Mouse (Mus musculus) olfactory bulb, adult 2 months (tissue): ENCODE measurements around the gene Vmn2r75. TPM values are rescaled to one million over a fixed set of nuclear protein-coding genes. Genes with fewer than 3 reads are reported as not detected.
"Not testable (repeated sequence)": the region's sequence is repeated elsewhere in the genome, so short reads cannot be mapped to it uniquely, and the experiment has no call there.

Experiments
- H3K27ac ChIP-seq: fragments of 200-500 bp; 2 replicates; pipeline ENCODE4 v1.5.1; 2012; ENCODE audit warnings: low read depth, low read length; ENCODE audit not compliant: insufficient read depth
- H3K4me1 ChIP-seq: fragments of 200-500 bp; 2 replicates; pipeline ENCODE4 v1.6.1; 2012; ENCODE audit warnings: low read length; ENCODE audit not compliant: control insufficient read depth, insufficient read depth
- H3K4me3 ChIP-seq: fragments of 200-500 bp; 2 replicates; pipeline ENCODE4 v1.5.1; 2012; ENCODE audit warnings: mild to moderate bottlenecking, low read depth, low read length, moderate library complexity; ENCODE audit not compliant: insufficient read depth
- CTCF ChIP-seq: fragments of 200-500 bp; IDR thresholded peaks from 2 replicates; pipeline ENCODE4 v1.5.1; 2012; ENCODE audit warnings: low read depth, mild to moderate bottlenecking, low read length, moderate library complexity; ENCODE audit not compliant: insufficient read depth
- POLR2A ChIP-seq: fragments of 200-500 bp; IDR thresholded peaks from 2 replicates; pipeline ENCODE4 v1.6.1; 2012; ENCODE audit warnings: mild to moderate bottlenecking, low read depth, low read length, moderate library complexity; ENCODE audit not compliant: insufficient read depth
- WGBS: fragments of 180-500 bp; shearing (Covaris S2); methylation state at CpG from one replicate; pipeline ENCODE4 v1.1.7; 2018; 5-methylcytosine and 5-hydroxymethylcytosine counted together
- polyA plus RNA-seq: library from polyadenylated mRNA; stranded (reverse); fragments of >200 nt; gene quantifications from 2 replicates; pipeline ENCODE4 v1.2.4, GENCODE M21; 2012; ENCODE audit warnings: low replicate concordance; ENCODE audit not compliant: missing spikeins, insufficient read depth, insufficient read length

Vmn2r75 gene
- polyA plus RNA-seq: not detected in 2 replicates

DNA sequence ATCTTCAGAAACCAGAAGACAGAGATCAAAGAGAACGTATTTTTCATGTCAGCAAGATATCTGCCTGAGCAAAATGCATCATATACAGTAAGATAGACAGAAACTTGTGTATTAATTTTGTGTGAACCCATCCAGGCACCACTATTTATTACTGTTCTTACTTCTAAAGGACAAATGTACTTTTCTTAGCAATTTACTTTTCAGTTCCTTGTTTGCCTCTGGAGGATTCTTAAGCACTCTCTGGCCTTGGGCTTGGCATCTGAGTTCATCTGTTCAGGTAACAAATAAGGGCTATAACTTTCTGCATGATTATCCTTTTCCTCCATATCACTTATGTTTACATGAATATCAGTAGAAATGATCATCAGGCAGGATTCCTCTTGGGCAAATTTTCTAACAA is at the start of gene Vmn2r75:
TSS of gene Vmn2r75 (minus strand) at position 101 of the 400 bp plus-strand sequence.
- not testable (repeated sequence) for H3K4me1 ChIP-seq, H3K4me3 ChIP-seq, H3K27ac ChIP-seq
- WGBS: 50% methylated on average over 1 of the region's 1 CpGs

DNA sequence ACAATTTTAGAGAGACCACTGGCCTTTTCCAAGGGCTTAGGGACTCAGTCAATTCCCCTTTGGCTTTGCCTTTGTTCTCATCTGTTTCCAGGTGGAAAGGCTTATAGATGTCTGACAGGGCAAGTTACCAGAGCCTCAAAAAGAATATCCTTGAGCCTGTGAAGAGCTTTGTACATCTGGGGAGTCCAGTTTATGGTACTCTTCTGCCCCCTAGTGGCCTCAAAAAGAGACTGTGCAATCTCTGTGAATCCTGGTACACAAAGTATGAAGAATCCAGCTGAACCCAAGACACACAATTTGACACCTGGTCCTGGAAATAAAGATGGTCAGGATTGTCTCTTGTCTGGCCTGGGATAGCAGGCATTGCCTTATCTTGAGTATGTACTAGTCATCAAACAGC is 39.8 kb upstream of the Vmn2r75 start:
- H3K27ac ChIP-seq: no peak overlapping the region
- H3K4me1 ChIP-seq: no peaks in the 10 kb centered on the region
- TF ChIP-seq POLR2A (no peak), CTCF (no peak)
- H3K4me3 ChIP-seq: no peak overlapping the region

Other genes starting within 250 kb of the Vmn2r75 start
- not detected in 2 replicates for gene Vmn2r74, start 210.1 kb downstream of the Vmn2r75 start, polyA plus RNA-seq
- gene Vmn2r76, start 74.5 kb upstream of the Vmn2r75 start, polyA plus RNA-seq: not detected in 2 replicates
- not detected in 2 replicates for gene Olfr310, start 105.4 kb upstream of the Vmn2r75 start, polyA plus RNA-seq
- not detected in 2 replicates for gene Olfr309, start 141.9 kb upstream of the Vmn2r75 start, polyA plus RNA-seq
- not detected in 2 replicates for gene Olfr308, start 153.9 kb upstream of the Vmn2r75 start, polyA plus RNA-seq
- not detected in 2 replicates for gene Olfr307, start 165.8 kb upstream of the Vmn2r75 start, polyA plus RNA-seq
- gene Olfr305, start 195.2 kb upstream of the Vmn2r75 start, polyA plus RNA-seq: not detected in 2 replicates
- gene Olfr304, start 214.9 kb upstream of the Vmn2r75 start, polyA plus RNA-seq: not detected in 2 replicates
- not detected in 2 replicates for gene Olfr303, start 226.0 kb upstream of the Vmn2r75 start, polyA plus RNA-seq
- not detected in 2 replicates for gene Olfr301, start 232.1 kb upstream of the Vmn2r75 start, polyA plus RNA-seq